Mouse (Mus musculus) brain, adult 10 weeks (tissue): Measurements from ENCODE around the gene Olfr684. TPM values are rescaled to one million over a fixed set of nuclear protein-coding genes. Genes with fewer than 3 reads are reported as not detected.

Source experiments
- polyA plus RNA-seq: library from polyadenylated mRNA; stranded (reverse); fragments of 350-450 nt; fragmentation: Illumina TruSeq; extraction: RNeasy Lipid Tissue Mini Kit (QIAGEN cat#74804); gene quantifications from one replicate; pipeline ENCODE4 v1.2.3, GENCODE M21; 2015; ENCODE audit warnings: low read depth, low replicate concordance

The Olfr684 gene
- not detected for polyA plus RNA-seq

GRCm38 (mm10) chr7:105163553-105163952, at the start of gene Olfr684:
Olfr684 (minus strand) TSS chr7:105163653.

GRCm38 (mm10) chr7:105207385-105207784, 43.9 kb upstream of the Olfr684 start, which contains the start of gene Olfr686:
Olfr686 (minus strand) TSS chr7:105207485.

GRCm38 (mm10) chr7:105185912-105186311, 22.5 kb upstream of the Olfr684 start, which contains the start of gene Olfr685:
Olfr685 (minus strand) TSS chr7:105186012.

DNA sequence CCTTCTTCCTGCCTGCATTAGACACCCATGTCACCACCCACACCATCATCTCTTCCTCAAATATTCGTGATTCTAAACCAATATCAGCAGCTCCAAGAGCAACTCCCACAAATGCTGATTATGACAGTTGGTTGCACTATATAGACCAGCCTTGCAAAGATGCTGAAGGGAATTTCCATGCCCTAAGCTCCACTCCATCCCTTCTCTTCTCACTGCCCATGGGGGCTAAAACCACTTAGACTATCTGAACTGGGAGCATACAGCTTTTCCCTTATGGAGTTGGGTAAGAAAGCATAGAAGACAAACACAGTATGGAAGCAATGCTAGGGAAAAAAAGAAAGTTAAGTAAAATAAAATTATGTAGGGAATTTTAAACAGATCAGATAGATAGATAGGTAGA, 16.5 kb downstream of the Olfr684 start, which contains the start of gene Olfr683:
TSS of gene Olfr683 (minus strand) at position 101 of the 400 bp plus-strand sequence.

DNA sequence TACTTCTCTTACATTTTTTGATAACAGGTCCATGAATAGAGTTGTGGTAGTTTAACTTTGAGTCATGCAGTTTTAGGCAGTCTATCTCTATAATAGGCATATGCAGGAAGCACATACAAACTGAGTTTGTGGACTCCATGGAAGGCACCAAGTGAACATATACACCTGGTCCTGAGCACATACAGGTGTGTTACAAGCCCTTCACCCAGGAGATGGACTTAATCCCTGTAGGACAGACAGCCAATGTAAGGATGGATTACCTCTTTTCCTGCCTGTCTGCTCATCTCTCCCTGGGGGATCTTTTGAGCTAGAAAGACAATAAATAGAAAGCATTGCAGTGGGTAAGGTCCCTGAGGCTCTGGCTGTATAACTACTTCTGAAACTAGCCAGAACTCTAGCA, 46.9 kb downstream of the Olfr684 start, which contains the start of gene Olfr681:
TSS of gene Olfr681 (plus strand) at position 301 of the 400 bp plus-strand sequence.

Other genes with a start within 250 kb of the Olfr684 start
- not detected for gene Olfr667, start 242.2 kb downstream of the Olfr684 start, polyA plus RNA-seq
- gene Olfr668, start 235.6 kb downstream of the Olfr684 start, polyA plus RNA-seq = not detected
- gene Olfr669, start 229.4 kb downstream of the Olfr684 start, polyA plus RNA-seq = not detected
- gene Olfr670, start 201.0 kb downstream of the Olfr684 start, polyA plus RNA-seq = not detected
- gene Olfr671, start 184.5 kb downstream of the Olfr684 start, polyA plus RNA-seq = not detected
- not detected for gene Olfr672, start 161.6 kb downstream of the Olfr684 start, polyA plus RNA-seq
- not detected for gene Olfr675, start 135.2 kb downstream of the Olfr684 start, polyA plus RNA-seq
- gene Olfr676, start 131.0 kb downstream of the Olfr684 start, polyA plus RNA-seq = not detected
- gene Olfr677, start 112.3 kb downstream of the Olfr684 start, polyA plus RNA-seq = not detected
- not detected for gene Olfr678, start 99.2 kb downstream of the Olfr684 start, polyA plus RNA-seq
- gene Olfr679, start 82.4 kb downstream of the Olfr684 start, polyA plus RNA-seq = not detected
- not detected for gene Olfr680-ps1, start 70.8 kb downstream of the Olfr684 start, polyA plus RNA-seq
- gene Olfr681, start 46.8 kb downstream of the Olfr684 start, polyA plus RNA-seq = not detected
- gene Olfr683, start 16.6 kb downstream of the Olfr684 start, polyA plus RNA-seq = not detected
- gene Olfr685, start 22.4 kb upstream of the Olfr684 start, polyA plus RNA-seq = not detected
- not detected for gene Olfr686, start 43.8 kb upstream of the Olfr684 start, polyA plus RNA-seq
- gene Olfr688, start 124.4 kb upstream of the Olfr684 start, polyA plus RNA-seq = not detected
- gene Olfr689, start 147.5 kb upstream of the Olfr684 start, polyA plus RNA-seq = not detected
- gene Olfr690, start 170.5 kb upstream of the Olfr684 start, polyA plus RNA-seq = not detected
- not detected for gene Olfr691, start 178.6 kb upstream of the Olfr684 start, polyA plus RNA-seq
- not detected for gene Olfr692, start 204.6 kb upstream of the Olfr684 start, polyA plus RNA-seq
- gene Gm5901, start 211.4 kb upstream of the Olfr684 start, polyA plus RNA-seq = not detected
- 27.9 TPM for gene Fam160a2, start 236.4 kb upstream of the Olfr684 start, polyA plus RNA-seq
- gene Cnga4, start 240.9 kb upstream of the Olfr684 start, polyA plus RNA-seq = 1.3 TPM